Mouse (Mus musculus): Measurements from ENCODE around the gene Slc25a42.

Slc25a42 gene

GRCm38 (mm10) chr8:70215092-70215491 lies 3.0 kb upstream of the Slc25a42 start:
- no peak for DNase-seq (ENCODE audit: low spot score in 2 of 2)

DNA sequence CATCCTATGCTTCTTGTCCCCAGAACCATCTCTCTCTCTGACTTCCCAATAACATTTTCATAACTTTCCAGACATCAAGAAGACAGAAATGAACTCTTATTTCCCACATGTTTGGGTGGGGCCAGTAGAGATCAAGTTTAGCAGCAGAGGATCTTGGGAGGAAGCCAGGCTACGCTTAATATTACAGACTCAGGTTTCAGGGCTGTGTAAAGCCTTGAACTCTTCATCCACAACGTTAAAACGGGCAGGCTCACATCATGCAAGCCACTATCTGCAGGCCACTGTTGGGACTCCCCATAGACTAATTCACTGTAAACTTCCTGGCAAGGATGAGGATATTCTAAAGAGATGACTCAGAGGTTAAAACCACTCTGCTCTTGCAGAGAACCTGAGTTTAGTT lies 2.3 kb upstream of the Slc25a42 start:
- DNase-seq (ENCODE audit: low spot score in 2 of 2): no peak

DNA sequence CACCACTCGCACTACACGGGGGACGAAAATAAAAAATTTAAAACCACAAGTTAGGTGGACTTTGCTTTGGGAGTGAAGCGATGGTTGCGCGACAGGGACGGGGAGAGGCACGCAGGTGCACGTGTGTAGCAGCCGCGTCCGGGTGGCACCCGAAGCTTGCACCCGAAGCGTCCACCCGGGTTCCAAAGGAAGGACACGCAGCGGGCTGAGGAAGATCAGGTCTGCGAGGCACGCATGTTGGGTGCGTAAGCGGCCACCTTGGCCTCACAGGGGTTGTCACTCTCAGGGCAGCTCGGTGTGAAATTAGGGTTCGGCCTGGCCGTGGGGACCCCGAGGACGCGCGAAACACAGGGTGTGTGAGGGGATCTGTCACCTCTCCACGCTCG lies 386 bp downstream of the Slc25a42 start:
- DNase-seq (ENCODE audit: low spot score in 2 of 2): peak in 1 of 2 experiments; percentile 70

GRCm38 (mm10) chr8:70211275-70211674 lies 830 bp downstream of the Slc25a42 start:
- DNase-seq (ENCODE audit: low spot score in 2 of 2): no peak

DNA sequence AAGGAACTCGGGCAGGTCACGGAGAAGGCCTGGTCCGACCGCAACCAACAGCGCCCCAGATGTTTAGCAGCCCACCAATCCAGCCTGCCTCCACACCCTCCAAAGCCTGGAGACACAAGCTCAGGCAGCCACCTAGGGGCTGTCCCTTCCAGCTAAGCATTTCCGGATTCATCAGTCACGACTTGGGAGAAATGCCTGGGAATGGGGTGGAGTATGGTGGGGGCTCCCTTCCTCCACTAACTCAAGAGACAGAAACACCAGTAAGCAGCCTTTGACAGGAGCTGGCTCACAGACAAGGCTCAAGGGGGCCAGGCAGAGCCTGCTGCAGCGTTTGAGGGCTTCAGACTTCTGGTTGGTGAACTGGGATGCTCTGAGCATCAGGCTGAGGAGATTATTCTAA lies 1.6 kb downstream of the Slc25a42 start:
- DNase-seq (ENCODE audit: low spot score in 2 of 2): no peak

GRCm38 (mm10) chr8:70208130-70208529 lies 4.0 kb downstream of the Slc25a42 start:
- no peak for DNase-seq (ENCODE audit: low spot score in 2 of 2)

- DNase-seq (ENCODE audit: low spot score in 2 of 2): no peak
Observed at GRCm38 (mm10) chr8:70204757-70205156, 7.3 kb downstream of the Slc25a42 start.

DNA sequence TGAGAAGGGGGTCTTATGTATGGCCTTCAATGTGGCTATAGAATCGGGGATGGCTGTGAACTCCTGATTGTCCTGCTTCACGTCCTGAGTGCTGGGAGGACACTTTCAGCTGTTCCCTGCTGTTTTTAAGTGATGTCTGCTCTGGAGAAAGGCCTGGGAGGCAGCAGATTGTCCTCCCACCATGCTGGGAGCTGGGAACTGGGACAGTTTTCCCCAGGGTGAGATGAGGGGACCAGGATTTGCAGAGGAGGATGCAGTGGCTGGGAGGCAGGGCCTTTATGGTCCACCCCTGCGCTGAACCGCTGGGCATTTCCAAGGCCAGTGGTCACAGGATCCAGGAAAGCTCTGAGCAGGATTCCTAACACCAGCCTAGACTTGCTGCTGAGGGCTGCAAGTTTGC lies 9.0 kb downstream of the Slc25a42 start:
- DNase-seq (ENCODE audit: low spot score in 2 of 2): no peak

- DNase-seq (ENCODE audit: low spot score in 2 of 2): peak; percentile 50 to 58
Observed at GRCm38 (mm10) chr8:70201417-70201816, 10.7 kb downstream of the Slc25a42 start.

DNA sequence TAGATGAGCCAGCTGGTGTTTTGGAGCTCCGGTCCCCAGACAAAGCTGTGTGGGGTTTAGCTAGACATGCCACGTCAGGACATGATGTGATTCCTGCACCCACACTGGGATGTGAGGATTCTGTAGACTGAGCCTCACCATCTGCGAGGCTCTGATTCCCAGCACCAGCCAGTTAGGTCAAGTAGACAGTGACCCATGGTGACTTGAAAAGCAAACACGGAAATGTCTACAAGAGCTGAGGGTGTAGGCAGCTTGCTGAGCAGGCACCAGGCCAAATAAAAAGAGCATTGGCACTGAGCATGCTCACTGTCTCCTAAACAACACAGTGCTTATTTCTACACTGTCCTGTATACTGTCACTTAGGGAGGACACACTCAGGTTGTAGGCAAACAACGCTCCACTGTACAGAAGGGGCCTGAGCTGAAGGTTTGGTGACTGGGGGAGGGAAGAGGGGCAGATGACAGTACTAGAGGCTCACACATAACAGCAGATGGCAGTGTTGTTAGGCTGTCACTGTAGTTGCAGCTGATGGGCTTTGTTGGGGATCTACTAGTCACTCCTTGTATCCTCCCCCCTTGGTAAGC lies 11.9 kb downstream of the Slc25a42 start:
- peak in 1 of 2 experiments; percentile 42 for DNase-seq (ENCODE audit: low spot score in 2 of 2)

DNA sequence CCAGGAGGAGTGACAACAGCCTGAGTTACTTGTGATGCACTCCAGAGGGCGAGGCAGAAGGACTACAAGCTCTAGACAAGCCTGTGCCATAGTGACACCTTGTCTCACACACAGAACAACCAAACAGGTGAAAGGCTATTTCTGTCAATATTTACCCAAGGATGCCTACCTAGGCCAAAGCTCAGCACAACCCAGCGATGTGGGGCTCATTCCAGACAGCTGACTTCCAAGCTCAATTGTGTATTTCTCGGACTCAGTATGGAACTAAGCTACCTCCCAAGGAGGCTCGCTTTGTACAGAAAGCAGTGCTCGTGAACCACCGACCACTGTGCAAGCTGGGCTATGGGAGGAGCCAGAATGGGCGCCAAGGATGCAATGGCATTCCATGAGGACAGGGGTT lies 14.5 kb downstream of the Slc25a42 start:
- DNase-seq (ENCODE audit: low spot score in 2 of 2): no peak

DNA sequence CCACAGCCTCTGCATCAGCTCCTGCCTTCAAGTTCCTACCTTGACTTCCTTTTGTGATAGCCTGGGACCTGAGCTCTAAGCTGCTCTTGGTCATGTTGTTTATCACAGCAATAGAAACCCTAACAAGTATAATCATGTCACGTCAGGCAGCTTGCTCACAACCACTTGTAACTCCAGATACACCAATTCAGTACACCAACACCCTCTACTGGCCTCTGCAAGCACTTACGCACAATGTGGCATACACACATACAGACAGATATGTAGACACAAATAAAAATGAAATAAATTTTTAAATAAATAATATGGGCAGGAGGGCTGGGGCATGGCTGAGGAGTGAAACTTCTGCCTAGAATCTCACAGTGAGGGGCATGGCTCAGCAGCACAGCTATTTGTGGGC lies 16.3 kb downstream of the Slc25a42 start:
- DNase-seq (ENCODE audit: low spot score in 2 of 2): no peak

- no peak for DNase-seq (ENCODE audit: low spot score in 2 of 2)
Observed at GRCm38 (mm10) chr8:70194191-70194590, 17.9 kb downstream of the Slc25a42 start.

GRCm38 (mm10) chr8:70193238-70193637 lies 18.9 kb downstream of the Slc25a42 start:
- DNase-seq (ENCODE audit: low spot score in 2 of 2): no peak

- DNase-seq (ENCODE audit: low spot score in 2 of 2): no peak
Observed at GRCm38 (mm10) chr8:70188707-70189106, 23.4 kb downstream of the Slc25a42 start.

- no peak for DNase-seq (ENCODE audit: low spot score in 2 of 2)
Observed at GRCm38 (mm10) chr8:70183194-70183593, 28.9 kb downstream of the Slc25a42 start.

DNA sequence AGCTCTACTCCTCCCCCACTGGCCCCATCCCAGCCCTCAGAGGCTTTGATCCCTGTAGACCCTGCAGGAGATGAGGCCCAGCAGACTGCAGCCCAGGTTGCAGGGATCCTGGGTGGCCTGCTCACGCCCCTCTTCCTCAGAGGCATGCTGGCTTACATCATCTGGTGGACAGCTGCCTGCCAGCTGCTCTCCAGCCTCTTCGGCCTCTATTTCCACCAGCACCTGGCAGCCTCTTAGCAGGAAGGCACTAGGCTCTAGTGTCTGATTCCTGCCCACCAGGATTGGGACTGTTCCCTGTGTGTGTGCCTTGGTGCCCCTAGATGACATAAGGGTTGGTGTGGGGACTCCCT lies 30.2 kb downstream of the Slc25a42 start:
- no peak for DNase-seq (ENCODE audit: low spot score in 2 of 2)

- no peak for DNase-seq (ENCODE audit: low spot score in 2 of 2)
Observed at GRCm38 (mm10) chr8:70181212-70181902, 30.7 kb downstream of the Slc25a42 start.

DNA sequence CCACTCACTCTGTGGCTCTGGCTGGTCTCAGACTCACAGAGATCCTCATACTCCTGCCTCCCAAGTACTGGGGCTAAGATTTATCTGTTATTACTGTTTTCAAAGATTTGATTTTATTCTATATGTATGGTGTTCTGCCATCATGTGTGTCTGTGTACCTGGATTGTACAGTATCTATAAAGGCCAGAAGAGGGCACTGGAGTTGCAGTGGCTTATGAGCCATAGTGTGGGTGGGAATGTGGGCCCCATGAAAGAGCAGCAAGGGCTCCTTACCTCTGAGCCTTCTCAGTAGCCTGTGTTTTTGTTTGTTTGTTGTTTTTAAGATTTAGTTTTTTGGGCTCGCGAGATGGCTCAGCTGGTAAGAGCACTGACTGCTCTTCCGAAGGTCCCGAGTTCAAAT lies 33.0 kb downstream of the Slc25a42 start:
- DNase-seq (ENCODE audit: low spot score in 2 of 2): no peak

- no peak for DNase-seq (ENCODE audit: low spot score in 2 of 2)
Observed at GRCm38 (mm10) chr8:70178231-70178630, 33.9 kb downstream of the Slc25a42 start.

DNA sequence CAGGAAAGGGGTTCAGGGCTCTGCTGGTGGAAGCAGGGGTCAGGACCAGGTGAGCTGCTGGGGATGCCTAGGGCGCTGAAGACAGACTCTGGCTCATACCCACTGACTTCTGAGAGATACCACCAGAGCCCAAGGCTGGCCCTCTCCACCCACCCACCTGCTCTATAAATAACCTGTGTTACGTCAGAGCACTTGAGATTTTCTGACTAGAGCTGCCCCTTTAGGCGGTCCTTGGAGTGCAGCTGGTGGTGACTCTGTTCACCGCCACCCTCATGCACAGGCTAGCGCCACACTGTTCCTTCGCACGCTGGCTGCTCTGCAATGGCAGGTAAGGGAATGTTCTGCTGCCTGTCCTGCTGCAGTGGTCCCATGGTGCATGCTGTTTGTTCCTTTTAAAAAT lies 38.0 kb downstream of the Slc25a42 start:
- no peak for DNase-seq (ENCODE audit: low spot score in 2 of 2)

DNA sequence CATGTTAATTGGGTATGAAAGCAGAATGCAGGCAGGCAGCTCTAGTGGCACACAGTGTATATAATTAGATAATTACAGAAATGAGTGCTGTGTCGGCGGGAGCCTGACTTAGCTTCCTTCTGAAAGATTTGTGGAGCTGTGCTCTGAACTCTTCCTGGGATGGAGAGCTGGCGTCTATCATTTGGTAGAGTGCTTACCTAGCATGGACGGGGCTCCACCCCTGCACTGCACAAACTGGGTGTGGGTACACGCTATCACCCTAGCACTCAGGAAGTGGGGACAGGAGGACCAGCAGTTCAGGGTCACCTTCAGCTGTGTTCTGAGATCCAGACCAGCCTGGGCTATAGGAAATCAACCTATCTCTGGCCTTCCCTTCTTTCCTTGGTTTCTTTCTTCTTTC lies 38.8 kb downstream of the Slc25a42 start:
- DNase-seq (ENCODE audit: low spot score in 2 of 2): no peak

DNA sequence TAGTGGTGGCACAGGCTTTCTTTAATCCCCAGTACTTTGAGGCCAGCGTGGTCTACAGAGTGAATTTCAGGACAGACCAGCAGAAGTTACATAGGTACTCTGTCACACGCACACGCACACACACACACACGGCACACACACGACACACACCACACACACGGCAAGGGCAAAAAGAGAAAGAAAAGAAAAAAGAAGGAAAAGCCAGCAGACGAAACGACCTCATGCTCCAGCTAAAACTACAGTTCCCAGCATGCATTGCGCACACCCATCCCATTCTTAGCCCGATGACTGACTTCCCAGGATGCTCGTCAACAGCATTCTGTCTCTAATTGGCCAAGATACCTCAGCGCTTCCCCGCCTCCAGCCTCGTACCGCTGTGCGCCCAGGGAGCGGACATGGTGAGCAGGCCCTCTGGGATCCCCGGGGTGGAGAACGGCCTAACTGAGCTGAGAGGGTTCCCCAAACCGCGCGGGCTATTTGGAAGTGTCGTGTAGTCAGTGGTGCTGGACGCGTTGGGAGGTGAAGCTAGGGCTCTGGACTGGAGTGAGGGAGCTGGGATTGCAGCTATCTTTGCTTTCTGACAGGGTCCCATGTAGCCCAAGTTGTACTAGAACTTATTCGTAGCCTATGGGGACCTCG lies 39.9 kb downstream of the Slc25a42 start, which contains the start of gene Tmem161a:
Gene Tmem161a, plus strand, starts transcription at position 314 of the 639 bp plus-strand sequence.
- DNase-seq (ENCODE audit: low spot score in 2 of 2): peak; percentile 80 to 92
